Mouse (Mus musculus): Measurements from ENCODE around the gene Stxbp3.

DNA sequence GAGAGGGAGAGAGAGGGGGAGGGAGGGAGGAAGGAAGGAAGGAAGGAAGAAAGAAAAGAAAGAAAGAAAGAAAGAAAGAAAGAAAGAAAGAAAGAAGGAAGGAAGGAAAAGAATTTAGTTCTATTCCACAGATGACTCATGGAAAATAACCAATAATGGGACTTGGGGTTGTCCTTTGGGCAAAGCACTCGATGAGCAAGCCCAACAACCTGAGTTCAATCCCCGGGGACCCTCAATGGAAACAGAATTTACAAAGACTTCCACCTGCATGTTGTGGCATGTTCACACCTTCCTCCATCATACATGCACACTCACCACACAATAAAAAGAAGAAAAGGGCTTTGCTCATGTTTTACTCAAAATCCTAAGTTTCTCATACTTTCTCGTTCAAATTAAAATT, 27.1 kb upstream of the Stxbp3 start:
- TF ChIP-seq GATA1 (IDR thresholded peaks at IDR 0.05; ENCODE audit: low read length) (no peak), TAL1 (IDR thresholded peaks at IDR 0.05; ENCODE audit: low read length) (no peak)

All from erythroblast, embryonic 14.5 days (primary cell).